Mouse (Mus musculus): ENCODE data around the gene Aplf.
"Not testable (repeated sequence)": the region's sequence is repeated elsewhere in the genome, so short reads cannot be mapped to it uniquely, and the experiment has no call there.

The Aplf gene

DNA sequence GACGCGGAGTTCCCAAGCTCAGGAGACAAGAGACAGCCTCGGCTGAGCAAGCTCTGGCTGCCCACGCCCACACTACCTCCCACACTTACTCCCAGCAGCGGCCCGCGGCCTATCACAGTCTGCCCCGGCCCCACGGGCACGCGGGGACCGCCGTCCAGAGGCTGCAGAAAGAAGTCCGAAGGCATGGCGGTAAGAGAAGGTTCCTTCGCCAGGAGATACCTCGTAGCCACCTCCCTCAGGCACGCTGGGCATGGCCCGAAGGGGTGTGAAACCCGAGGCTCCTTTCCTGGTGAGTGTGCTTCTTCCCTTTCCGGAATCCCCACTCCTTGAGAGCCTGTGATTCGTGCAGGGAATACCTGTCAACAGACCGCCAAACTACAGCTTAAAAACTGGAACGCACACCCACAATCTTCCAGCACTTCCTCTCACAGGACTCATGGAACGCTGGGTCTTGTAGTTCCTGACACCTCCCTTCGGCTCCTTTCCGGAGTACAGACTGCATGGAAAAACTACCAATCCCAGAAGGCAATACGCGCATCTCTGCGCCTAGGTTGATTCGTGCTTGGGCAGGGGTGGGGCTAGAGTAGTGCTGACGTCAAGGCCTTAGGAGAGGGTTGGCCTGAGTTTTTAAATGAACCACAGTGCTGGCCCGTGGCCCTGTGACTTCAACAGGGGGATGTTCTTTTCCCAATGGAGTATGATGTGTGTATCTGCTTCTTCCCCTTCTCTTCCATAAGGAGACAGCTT lies at the start of gene Aplf:
Aplf (minus strand) TSS at position 423 of the 747 bp plus-strand sequence.
- peak; percentile 96 for DNase-seq

- DNase-seq = no peak
These were observed 42.1 kb upstream of the Aplf start for GRCm38 (mm10) chr6:87714091-87714490.

- DNase-seq = no peak
These were observed 40.3 kb upstream of the Aplf start for GRCm38 (mm10) chr6:87712311-87712710.

- peak; percentile 30 for DNase-seq
These were observed 34.3 kb upstream of the Aplf start for GRCm38 (mm10) chr6:87706246-87706645.

DNA sequence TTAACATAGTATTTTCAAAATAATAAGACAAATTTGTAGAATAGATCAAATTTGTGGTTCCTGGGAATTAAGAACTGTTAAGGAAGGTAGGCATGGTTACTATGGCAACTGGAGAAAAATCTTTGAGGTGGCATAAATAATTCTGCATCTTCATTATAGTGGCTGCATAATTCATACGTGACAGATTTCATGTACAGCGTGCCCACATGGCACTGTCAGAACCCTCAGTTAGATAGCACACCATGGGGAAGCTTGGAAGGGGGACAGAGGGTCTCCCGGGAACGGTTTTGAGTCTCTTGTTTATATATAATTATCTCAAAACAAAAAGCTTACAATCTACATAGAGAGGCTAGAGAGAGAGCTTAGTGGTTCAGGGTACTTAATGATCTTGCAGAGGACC lies 24.6 kb upstream of the Aplf start:
- no peak for DNase-seq

DNA sequence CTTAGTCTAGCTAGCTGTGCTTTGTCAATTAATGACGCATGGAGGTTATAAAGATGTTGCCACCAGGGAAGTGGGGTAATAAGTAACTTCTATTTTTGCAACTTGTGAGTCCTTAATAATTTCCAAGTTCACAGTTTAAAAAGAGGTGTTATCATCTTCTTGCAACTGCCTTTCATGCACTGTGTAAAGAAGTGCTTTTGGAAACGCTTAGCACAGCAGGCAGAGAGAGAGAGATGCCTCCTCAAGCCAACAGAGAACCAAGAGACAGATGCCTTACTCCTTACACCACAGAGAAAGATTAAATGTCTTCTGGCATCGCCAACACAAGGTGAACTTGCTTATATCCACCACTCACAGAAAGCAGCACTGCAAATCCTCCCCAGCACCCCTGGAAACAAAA lies 24.0 kb upstream of the Aplf start:
- no peak for DNase-seq

- DNase-seq = no peak
These were observed 8.4 kb upstream of the Aplf start for GRCm38 (mm10) chr6:87680418-87680817.

- DNase-seq = no peak
These were observed 668 bp upstream of the Aplf start for GRCm38 (mm10) chr6:87672661-87673060.

DNA sequence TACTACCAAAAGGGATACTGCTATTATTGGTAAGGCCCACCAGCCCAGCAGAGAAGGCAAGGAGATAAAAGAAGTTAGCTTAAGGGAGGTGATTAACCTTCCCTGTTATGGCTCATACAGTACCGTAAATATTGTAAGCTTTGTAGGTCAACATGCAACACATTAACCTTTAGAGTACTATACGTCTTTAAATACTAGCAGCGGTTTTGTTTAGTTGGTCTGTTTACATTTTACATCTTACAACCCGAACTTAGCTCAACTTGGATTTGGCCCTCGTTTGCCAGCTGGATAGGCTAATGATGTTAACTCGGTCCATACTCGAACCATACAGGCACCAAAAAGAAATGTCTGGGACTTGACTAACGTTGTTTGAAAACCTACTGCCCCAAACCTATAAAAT lies 640 bp downstream of the Aplf start:
- no peak for DNase-seq

DNA sequence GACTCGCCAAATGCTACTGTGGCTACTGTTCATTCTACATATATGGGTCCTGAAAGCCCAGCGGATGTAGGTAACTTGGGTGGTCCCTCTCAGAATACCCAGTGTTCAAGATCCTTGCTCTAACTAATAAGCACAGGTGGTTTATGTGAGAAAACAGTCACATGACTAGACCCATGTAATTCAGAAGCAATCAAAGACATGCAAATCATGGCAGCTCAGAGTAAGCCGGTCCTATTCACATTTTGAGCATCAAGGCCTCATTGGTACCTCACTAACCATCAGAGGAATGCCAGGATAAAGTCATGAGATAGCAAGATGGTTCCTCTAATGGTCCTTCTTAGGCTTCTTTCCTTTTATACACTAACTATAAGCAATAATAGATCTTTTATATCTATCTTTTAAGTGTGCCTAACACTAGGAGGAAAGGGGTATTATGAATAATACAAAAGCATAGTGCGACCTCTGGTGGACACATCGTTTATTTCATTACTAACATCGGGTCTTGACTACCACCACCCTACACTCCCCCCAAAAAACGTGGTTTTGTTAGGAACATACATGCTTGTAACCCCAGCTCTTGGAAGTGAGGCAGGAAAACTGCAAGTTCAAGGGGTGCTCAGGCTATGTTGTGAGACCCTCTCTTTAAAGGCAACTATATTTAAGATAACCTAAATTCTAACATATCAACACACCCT lies 2.0 kb downstream of the Aplf start:
- DNase-seq = peak; percentile 80

DNA sequence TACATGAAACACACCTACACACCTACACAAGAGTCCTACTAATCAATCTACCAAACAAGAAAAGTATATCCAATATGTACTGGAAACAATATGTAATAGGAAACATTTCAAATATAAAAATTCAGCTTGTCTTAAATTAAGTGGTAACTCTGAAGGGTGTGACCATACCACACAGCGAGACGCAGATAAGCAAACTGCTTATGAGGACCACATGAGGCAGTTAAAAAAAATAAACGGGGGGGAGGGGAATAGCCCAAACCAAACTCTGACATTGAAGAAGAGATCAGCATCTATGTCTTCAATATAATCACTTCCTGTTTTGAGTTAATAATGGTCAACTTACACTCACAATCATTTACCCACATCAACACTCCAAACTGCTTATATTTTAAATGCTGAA lies 3.3 kb downstream of the Aplf start:
- DNase-seq = no peak

GRCm38 (mm10) chr6:87667804-87668203 lies 4.2 kb downstream of the Aplf start:
- DNase-seq = no peak

DNA sequence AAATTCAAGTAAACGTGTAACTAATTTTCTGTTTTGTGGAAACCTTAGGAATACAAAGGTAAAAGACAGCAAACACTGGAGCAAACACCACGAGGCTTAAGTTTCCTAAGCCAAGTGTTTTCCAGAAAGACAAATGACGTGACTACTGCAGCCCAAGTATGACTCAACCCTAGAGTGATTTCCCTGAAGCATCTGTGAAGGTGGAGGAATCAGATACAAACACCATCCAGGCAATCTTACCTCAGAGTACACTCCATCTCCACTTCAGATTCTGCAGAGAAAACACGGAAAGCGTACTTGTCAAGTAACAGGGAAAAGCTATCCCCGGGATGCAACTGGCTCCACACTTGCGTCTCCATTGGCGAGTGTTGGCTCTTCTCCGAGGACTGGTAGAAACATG lies 8.5 kb downstream of the Aplf start:
- DNase-seq = no peak

DNA sequence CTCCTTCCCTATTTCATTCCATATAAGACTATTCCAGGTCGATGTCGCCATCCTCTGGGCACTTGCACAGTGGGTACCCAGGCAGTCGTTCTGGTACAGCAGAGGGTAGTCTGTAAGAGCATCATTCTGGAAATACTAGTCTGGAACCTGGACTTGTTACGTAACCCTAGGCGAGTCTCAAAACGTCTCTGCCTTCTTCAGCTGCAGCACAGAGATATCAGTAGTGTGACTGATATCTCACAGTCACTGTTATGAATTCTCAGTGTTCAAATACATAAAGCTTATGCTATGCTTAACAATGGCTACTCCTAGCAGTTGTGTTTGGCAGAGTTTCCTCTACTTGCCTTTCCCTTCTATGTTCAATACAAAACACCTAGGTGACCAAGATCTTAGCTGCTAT lies 9.8 kb downstream of the Aplf start:
- no peak for DNase-seq

DNA sequence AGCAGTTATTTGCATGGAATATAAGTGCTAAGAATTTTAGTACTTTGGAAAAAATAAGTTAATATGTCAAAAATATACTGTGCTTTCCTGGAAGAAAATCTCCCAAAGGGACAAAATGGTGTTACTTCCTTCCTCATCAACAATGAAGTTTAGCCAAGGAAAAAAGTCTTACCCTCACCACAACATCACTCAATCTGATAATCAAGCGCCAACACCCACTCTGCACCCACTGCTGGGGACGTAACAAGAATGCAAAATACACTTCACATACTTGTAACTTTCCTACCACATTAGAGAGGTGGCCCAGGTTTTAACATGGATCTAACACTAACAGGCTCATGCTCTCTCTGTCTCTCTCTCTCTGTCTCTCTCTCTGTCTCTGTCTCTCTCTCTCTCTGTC lies 10.3 kb downstream of the Aplf start:
- no peak for DNase-seq

DNA sequence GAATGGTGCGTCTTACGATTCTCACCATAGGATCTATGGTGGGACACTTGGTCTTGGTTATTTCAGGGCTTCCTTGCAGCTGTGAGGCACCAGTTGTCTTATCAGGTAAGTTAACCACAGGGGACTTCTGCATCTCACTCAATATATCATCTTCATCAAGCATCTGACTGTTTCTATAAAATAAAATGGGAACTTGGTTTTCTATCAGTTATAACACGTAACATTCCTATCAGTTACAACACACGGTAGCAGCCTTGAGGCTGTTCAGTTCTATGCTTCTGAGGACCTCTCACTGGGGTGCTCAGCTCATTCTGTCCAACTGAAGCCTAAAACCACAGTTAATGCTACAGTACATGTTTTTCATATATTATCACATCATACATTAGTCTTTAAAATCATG lies 13.2 kb downstream of the Aplf start:
- no peak for DNase-seq

GRCm38 (mm10) chr6:87653904-87654638 lies 17.9 kb downstream of the Aplf start:
- no peak for DNase-seq

DNA sequence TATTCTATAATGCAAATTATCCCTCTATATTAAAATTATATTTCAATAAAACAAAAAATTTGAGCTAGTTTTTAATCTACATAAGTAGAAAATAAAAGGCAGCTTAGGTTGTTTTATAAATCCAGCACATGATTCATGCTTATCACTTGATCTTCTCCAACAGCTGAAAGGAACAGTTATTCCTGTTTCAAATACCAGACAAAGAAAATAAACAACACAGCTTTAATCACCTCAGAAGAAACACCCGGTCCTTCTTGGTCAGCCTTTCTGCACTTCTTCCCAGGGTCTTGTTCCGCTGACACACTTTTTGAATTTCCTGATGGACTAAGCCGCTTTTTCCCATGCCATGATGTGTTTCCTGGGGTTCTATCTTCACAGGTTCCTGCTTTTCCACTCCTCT lies 18.5 kb downstream of the Aplf start:
- DNase-seq = no peak

DNA sequence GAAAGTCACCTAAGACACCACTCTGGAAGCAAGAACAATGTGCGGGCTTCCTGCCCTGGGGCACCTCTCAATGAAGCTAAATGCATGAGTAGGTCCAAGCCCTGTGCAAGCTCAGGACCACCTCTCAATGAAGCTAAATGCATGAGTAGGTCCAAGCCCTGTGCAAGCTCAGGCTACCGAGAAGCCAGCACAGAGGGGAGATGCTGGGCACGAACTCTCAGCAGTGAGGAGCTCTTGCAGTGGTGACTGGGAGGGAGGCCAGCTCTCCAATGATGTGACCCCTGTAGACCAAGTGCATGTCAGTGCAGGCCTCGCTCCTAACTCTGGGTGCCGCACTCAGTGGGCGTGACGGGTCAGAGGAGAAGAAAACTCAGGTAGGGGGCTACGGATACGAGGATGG lies 19.3 kb downstream of the Aplf start:
- DNase-seq = no peak

DNA sequence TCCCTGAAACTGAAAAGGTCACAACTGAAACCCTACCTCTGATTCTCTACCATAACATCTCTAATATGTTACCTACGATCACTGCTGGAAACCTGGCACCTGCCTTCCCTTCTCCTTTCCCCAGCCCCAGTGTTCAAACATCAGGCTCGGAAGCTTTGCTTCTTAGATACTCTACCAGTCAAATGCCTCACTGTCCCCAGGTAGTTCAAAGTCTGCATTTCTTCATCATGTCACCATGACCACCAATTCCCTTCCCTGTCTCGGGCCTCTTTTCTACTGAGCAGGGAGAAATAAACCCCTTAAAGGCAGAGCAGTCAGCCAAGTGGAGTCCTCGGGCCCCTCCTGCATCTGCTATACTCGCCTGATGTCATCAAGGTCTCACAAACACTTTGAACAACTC lies 20.2 kb downstream of the Aplf start:
- no peak for DNase-seq

DNA sequence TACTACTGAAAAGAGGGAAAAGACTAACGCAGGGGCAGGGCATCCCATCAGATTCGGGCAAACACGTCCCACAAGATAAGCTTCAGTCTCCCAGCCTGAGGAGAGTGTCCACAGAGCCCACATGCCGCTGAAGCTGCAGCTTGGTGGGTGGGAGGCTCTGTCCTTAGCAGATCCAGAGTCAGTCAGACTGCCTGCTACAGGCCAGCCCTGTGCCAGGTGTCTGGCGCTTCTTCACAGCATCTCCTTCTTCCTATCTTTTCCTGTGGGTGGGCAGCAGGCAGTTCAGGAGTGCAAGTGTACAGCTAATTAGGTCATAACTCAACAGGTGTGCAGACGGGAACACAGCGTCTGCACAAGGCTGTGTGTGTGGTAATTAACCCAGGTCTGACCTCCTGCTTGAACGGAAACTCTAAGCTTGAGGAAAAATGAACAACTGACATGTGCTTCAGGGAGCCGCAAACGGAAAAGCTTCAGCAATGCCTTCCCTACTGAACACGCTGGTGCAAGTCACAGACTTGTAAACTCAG lies 33.8 kb downstream of the Aplf start:
- DNase-seq = no peak

GRCm38 (mm10) chr6:87632176-87632575 lies 39.8 kb downstream of the Aplf start:
- DNase-seq = no peak

DNA sequence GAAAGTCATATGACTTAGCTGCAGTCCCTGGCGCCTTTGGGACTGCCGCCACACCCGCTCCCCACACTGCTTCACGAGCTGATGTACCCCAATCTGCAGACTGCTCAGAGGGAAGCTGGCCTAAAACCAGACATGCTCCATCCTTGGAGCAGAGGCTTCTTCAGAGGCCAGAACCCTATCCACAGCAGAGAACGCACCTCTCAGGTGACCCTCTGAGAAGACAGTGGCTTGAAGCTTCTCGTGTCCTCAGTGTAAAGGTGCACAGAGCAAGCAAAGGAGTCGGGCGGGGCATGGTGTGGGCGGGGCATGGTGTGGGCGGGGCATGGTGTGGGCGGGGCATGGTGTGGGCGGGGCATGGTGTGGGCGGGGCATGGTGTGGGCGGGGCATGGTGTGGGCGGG lies 43.1 kb downstream of the Aplf start:
- not testable (repeated sequence) for DNase-seq

DNA sequence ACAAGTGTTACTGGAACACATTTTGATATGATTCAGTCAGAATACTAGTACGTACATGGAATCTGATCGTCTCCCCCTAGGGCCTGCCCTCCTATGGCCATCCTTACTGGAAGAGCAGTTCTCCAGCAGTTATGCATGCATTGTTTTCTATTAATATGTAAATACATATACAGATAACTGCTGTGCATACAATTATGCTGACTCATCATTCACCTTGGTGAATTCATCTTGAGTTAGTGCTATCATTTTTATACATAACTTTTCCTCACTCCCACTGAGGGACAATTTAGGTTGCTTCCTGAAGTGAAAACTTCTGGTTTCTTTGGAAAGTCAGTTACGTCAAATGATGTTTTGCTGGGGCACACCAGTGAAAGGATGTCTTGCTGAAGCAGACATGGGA lies 48.8 kb downstream of the Aplf start:
- DNase-seq = no peak
